Mouse (Mus musculus): ENCODE measurements at regions not wholly inside any gene's neighbourhood (a gene's known extent, or its start where the extent isn't known, plus 50 kb on each side); places are given as distances from the start of the nearest gene placed in this dataset.

DNA sequence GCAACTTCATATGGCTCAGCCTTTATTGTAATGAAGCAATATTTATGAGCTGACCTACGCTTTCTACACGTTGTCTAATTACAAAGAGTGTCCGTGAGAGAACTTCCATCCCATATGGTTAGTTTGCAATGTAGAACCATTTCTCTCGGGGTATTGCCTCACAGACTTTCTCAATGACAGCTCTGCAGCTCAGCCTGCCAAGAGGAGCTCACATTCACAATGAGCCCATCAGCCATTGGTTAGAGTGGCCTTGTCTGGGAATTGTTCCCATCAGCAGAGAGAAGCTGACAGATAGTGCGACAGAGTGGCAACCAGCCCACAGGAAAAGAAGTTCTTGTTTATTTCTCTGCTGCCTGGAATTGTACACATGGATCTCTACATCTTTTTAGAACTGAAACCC lies 409.7 kb downstream of the Zfp704 start:
- peak; percentile 45 for DNase-seq (ENCODE audit: extremely low read depth, low read depth, low spot score)

GRCm38 (mm10) chr3:9198652-9199332 lies 411.1 kb downstream of the Zfp704 start:
- DNase-seq (ENCODE audit: extremely low read depth, low read depth, low spot score) = no peak

GRCm38 (mm10) chr3:9195781-9196180 lies 414.1 kb downstream of the Zfp704 start:
- no peak for DNase-seq (ENCODE audit: extremely low read depth, low read depth, low spot score)

- DNase-seq (ENCODE audit: extremely low read depth, low read depth, low spot score) = no peak
Measured at GRCm38 (mm10) chr3:9189366-9190287, 420.3 kb downstream of the Zfp704 start.

DNA sequence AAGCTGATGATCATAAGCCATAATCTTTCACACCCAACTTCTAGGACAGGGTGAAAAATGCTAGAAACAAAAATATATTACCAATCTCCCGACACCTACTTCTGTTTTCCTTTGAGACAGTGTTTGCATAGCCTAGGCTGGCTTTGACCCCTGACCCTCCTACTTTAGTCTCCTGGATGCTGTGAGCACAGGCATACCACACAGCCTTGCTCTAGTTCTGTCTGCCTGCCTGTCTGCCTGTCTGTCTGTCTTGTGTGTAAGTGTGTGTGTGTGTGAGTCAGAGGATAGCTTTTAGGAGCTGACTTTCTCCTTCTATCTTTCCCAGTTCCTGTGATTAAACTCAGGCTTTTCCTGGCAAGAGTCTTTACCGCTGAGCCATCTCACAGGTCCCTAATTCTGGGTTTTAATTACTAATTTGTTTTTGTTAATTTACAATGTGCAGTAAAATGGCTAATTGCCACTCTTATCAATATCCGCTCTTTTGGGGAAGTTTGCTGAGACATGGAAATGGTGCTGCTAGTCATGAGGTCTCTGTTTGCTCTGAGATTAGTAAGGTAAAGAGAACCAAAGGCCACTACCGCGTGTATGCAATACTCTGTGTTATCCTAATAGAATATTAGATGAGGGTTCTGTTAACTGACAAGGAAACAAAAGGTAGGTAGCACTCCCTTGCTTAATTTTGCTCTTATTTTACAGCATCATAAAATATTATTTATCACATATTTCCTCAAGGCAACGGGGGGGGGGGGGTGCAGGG lies 423.3 kb downstream of the Zfp704 start:
- DNase-seq (ENCODE audit: extremely low read depth, low read depth, low spot score) = no peak

- DNase-seq (ENCODE audit: extremely low read depth, low read depth, low spot score) = no peak
Measured at GRCm38 (mm10) chr3:9181576-9181975, 428.3 kb downstream of the Zfp704 start.

DNA sequence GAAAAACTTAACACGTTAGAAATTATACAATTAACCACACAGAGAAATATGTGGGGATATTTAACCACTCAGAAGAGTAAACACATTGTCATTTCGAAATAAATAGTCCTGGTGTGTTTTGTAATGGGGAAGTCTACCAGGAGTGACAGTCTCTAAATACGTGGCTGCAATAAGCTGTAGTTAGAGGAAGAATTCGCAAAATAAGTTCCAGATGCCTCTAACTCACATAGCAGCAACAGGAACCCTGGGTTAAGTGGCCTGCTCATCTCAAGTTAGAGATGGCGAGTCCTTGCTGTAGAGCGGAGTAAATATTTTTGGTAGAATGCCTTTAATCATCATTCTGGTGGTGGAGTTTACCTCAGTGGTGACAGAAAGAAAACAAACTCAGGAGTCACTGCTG lies 430.2 kb downstream of the Zfp704 start:
- DNase-seq (ENCODE audit: extremely low read depth, low read depth, low spot score) = no peak

DNA sequence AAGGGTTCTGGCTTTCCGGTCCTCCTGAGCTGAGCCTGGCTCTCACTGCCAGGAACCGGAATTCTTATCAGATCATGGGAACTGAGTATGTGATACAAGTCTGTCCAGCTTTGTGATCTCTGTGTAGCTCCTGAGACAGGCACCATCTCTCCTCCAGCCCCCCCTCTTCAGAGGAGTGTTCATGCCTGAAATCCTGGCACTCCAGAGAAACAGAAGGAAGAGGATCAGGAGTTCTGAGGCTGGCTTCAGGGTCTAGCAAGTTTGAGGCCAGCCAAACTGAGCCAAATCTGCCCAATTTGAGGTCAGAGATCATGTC lies 435.4 kb downstream of the Zfp704 start:
- peak; percentile 28 for DNase-seq (ENCODE audit: extremely low read depth, low read depth, low spot score)

GRCm38 (mm10) chr3:9173643-9174516 lies 436.0 kb downstream of the Zfp704 start:
- DNase-seq (ENCODE audit: extremely low read depth, low read depth, low spot score) = peak; percentile 50

GRCm38 (mm10) chr3:9171970-9172369 lies 437.9 kb downstream of the Zfp704 start:
- DNase-seq (ENCODE audit: extremely low read depth, low read depth, low spot score) = no peak

DNA sequence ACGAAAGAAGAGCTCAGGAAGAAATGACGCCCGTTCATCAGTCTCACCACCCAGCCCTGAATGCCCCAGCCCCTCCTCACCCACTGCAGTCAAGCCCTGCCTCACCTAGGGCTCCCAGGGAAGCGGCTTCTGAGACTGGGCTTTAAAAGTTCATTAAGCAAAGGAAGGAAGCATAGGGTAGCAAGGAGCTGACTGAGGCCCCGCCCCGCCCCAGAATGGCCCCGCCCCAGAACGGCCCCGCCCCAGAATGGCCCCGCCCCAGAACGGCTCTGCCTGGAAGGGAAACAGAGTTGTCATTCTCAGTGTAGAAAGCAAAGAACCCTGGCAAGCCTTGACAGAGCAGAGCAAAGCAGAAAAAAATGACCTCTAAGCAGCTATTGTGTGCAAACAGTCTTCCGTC lies 440.9 kb downstream of the Zfp704 start:
- DNase-seq (ENCODE audit: extremely low read depth, low read depth, low spot score) = no peak

DNA sequence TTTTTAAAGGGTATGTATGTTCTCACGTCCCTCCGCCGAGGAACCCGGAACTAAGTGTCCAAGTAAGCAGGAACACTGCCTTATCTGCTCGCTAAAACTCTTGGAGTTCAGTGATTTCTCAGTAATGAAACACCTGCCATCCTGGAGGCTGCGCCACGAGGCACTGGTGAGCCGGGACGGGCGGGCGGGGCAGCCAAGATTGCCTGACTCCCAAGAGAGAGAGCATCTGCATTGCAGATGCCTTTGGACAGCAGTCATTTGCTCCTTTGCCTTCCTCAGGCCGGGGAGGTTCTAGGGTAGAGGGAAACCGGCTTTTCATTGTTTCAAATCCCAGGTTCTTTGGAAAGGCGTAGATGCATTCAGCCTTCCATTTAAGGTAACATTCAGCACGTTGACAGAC lies 450.8 kb downstream of the Zfp704 start:
- no peak for DNase-seq (ENCODE audit: extremely low read depth, low read depth, low spot score)

GRCm38 (mm10) chr3:9154172-9154571 lies 455.7 kb downstream of the Zfp704 start:
- no peak for DNase-seq (ENCODE audit: extremely low read depth, low read depth, low spot score)

DNA sequence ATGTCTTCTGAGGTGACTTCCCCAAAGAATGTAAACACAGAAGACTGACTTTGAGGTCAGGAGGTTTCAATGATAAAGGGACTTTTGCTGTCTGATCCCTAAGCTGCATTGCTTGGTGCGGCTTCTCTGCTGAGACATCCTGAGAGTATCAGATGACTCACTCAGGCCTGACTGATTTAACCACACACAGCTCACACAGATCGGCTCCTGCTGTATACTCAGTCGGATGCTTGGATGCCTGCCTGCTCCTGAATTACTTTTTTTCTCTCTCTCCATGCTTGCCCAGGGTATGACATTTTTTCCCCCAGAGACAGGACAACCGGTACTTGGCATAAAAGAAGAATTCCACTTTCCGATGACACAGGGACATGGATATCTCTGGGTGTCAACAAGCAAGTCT lies 456.2 kb downstream of the Zfp704 start:
- DNase-seq (ENCODE audit: extremely low read depth, low read depth, low spot score) = no peak

- no peak for DNase-seq (ENCODE audit: extremely low read depth, low read depth, low spot score)
Measured at GRCm38 (mm10) chr3:9152256-9152655, 457.6 kb downstream of the Zfp704 start.

GRCm38 (mm10) chr3:9151590-9151989 lies 458.3 kb downstream of the Zfp704 start:
- DNase-seq (ENCODE audit: extremely low read depth, low read depth, low spot score) = no peak

DNA sequence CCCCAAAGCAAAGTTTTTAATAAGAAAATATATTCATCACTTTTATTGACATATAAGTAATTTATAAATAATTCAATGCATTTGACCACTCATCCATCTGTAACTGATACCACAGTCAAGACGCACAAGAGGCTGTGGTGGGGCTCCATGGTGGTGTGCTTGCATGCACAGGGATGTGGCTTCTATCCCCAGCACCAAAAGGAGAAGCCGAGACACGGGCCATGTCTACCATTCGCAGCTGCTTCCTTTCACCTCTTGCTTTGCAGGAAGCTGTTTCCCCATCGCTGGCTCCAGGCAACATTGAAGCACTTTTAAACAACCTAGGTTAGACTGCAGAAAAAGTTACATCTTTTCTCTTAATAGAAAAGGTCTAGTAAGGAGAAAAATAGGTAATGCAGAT lies 461.3 kb downstream of the Zfp704 start:
- DNase-seq (ENCODE audit: extremely low read depth, low read depth, low spot score) = no peak

DNA sequence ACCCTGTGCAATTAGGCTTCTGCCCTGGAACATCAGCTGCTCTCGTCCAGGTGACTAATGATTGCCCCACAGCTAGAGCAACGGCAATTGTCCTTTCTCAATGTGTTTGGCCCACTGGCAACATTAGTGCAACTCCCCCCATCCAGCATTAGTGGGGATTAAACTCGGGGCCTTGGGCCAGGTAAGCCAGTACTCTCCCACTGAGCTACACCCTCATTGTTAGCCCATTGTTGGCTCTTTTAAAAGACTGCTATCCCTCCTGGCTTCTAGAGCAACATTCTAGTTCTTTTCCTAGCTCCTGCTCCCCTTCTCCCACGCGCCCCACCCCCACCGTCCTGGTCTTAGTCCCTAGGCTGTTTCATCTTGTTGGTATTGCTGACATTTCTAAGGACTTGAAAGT lies 463.4 kb downstream of the Zfp704 start:
- DNase-seq (ENCODE audit: extremely low read depth, low read depth, low spot score) = peak; percentile 91

GRCm38 (mm10) chr3:9145612-9146011 lies 464.3 kb downstream of the Zfp704 start:
- no peak for DNase-seq (ENCODE audit: extremely low read depth, low read depth, low spot score)

DNA sequence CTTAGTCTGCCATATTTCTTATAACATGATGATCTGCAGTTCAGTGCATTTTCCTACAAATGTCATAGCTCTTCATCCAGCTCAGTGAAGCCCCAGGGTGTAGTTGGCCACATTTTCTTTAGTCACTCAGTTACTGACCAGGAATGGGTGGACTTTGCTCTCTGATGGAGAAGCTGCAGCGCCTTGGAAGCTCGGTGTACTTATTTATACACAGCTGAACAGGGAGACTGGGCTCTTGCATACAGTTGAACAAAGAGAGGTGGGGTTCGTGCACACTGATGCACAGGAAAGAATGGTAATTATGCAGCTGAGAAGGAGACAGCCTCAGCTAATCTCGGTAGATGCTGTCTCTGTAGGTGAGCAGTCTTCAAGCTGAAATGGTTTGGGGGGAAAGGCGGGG lies 468.0 kb downstream of the Zfp704 start:
- no peak for DNase-seq (ENCODE audit: extremely low read depth, low read depth, low spot score)

Data from fat pad, adult 2 months (tissue).